16 mouse cellular contexts compared by ENCODE assay signal in genomic region chr13:60648350-60648749, GRCm38 (mm10).
"Had no signal": no experiment of that assay in that cellular context is flagged by ENCODE, and none has a peak within 500 bp of the region (broad histone marks: within the 10 kb centered on the region; RNA-seq: fewer than 3 reads in every experiment).

No protein-coding gene starts in this region.

- H3K9me3 ChIP-seq: limb, embryonic 15.5 days; liver, embryonic 13.5 days; liver, embryonic 15.5 days; midbrain, embryonic 13.5 days; midbrain, embryonic 15.5 days; neural tube, embryonic 12.5 days; stomach, embryonic 15.5 days had no signal

- ATAC-seq: liver, postnatal 0 days; midbrain, embryonic 13.5 days; midbrain, embryonic 15.5 days had no signal

- H3K4me2 ChIP-seq: limb, embryonic 15.5 days; liver, embryonic 11.5 days; liver, embryonic 13.5 days; liver, embryonic 15.5 days; midbrain, embryonic 11.5 days; midbrain, embryonic 13.5 days; midbrain, embryonic 15.5 days; neural tube, embryonic 12.5 days; stomach, embryonic 15.5 days had no signal

- H3K27ac ChIP-seq: limb, embryonic 15.5 days; liver, embryonic 13.5 days; liver, embryonic 15.5 days; macrophage; midbrain, embryonic 13.5 days; midbrain, embryonic 15.5 days; neural tube, embryonic 12.5 days; stomach, embryonic 15.5 days; stomach, postnatal 0 days had no signal

- H3K9ac ChIP-seq: limb, embryonic 15.5 days; liver, embryonic 13.5 days; liver, embryonic 15.5 days; liver, postnatal 0 days; midbrain, embryonic 13.5 days; midbrain, embryonic 15.5 days; neural tube, embryonic 12.5 days; stomach, embryonic 15.5 days had no signal

- H3K27me3 ChIP-seq: limb, embryonic 15.5 days; liver, embryonic 13.5 days; liver, embryonic 15.5 days; midbrain, embryonic 13.5 days; midbrain, embryonic 15.5 days; neural tube, embryonic 12.5 days; stomach, embryonic 15.5 days had no signal

- DNase-seq: liver, embryonic 13.5 days; liver, postnatal 0 days; right cerebral cortex, postnatal 14 days; thymus, adult 2 months; thymus, postnatal 25 days; thymus, postnatal 4 days had no signal

- H3K4me1 ChIP-seq: limb, embryonic 15.5 days; midbrain, embryonic 13.5 days; midbrain, embryonic 15.5 days; neural tube, embryonic 12.5 days; stomach, embryonic 15.5 days had no signal

- H3K36me3 ChIP-seq: liver, embryonic 13.5 days; liver, embryonic 15.5 days; midbrain, embryonic 15.5 days; stomach, embryonic 15.5 days had no signal

- H3K4me3 ChIP-seq: limb, embryonic 15.5 days; liver, embryonic 13.5 days; liver, embryonic 15.5 days; midbrain, embryonic 13.5 days; midbrain, embryonic 15.5 days; neural tube, embryonic 12.5 days; stomach, embryonic 15.5 days had no signal
